Mouse (Mus musculus): Measurements from ENCODE around the gene Coq9.

DNA sequence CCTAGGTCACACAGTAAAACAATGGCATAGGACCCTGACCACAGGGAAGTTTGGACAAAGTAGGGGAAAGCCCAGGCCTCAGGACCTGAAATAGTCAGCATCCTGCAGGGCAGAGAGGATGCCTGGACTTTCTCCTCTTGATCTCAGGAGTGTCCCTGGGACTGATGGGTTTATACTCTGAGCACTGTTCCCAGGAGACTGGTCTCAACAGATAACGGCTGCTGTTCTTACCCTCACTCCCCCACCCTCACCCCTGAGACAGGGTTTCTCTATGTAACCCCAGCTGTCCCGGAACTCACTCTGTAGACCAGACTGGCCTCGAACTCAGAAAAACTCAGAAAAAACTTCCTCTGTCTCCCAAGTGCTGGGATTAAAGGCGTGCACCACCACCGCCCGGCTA is 29.7 kb upstream of the Coq9 start:
- no peak for TF ChIP-seq GATA1 (IDR thresholded peaks at IDR 0.05; ENCODE audit: borderline replicate concordance, low read length)
- no peak for TF ChIP-seq CTCF (IDR thresholded peaks at IDR 0.05; ENCODE audit: low read depth, low read length)

All from G1E (cell line).